Mouse (Mus musculus): ENCODE measurements around the gene Ptprt. TPM values are rescaled to one million over a fixed set of nuclear protein-coding genes. Genes with fewer than 3 reads are reported as not detected.
A peak's percentile ranks its signal among the peaks of the same experiment; 100 is the strongest.

The Ptprt gene
- total RNA-seq, 2 experiments from 2014 or later: 0.51 to 0.64 TPM

- intact Hi-C loops (cut with DNase I): no loop called here
- DNase-seq: no peak
These were observed 893.4 kb downstream of the Ptprt start for GRCm38 (mm10) chr2:161767528-161767927.

GRCm38 (mm10) chr2:161713024-161713423 is 947.9 kb downstream of the Ptprt start:
- no peak for DNase-seq
- intact Hi-C loops (cut with DNase I): no loop called here

GRCm38 (mm10) chr2:161709316-161709715 is 951.6 kb downstream of the Ptprt start:
- intact Hi-C loops (cut with DNase I): no loop called here

GRCm38 (mm10) chr2:161706386-161706915 is 954.5 kb downstream of the Ptprt start:
- intact Hi-C loops (cut with DNase I): no loop called here
- DNase-seq: no peak

More at GRCm38 (mm10) chr2:161709316-161709715, 951.6 kb downstream of the Ptprt start:
- no peak for DNase-seq

- intact Hi-C loops (cut with DNase I): no loop called here
- no peak for DNase-seq
These were observed 956.1 kb downstream of the Ptprt start for GRCm38 (mm10) chr2:161704811-161705210.

GRCm38 (mm10) chr2:161704410-161704809 is 956.5 kb downstream of the Ptprt start:
- DNase-seq: peak in 1 of 2 experiments; percentile 7
- intact Hi-C loops (cut with DNase I): no loop called here

- no peak for DNase-seq
- intact Hi-C loops (cut with DNase I): no loop called here
These were observed 965.1 kb downstream of the Ptprt start for GRCm38 (mm10) chr2:161695819-161696218.

GRCm38 (mm10) chr2:161668302-161668986 is 992.5 kb downstream of the Ptprt start:
- intact Hi-C loops (cut with DNase I): no loop called here
- no peak for DNase-seq

GRCm38 (mm10) chr2:161661912-161662311 is 999.0 kb downstream of the Ptprt start:
- intact Hi-C loops (cut with DNase I): no loop called here
- DNase-seq: no peak

GRCm38 (mm10) chr2:161660827-161661226 is 1000.1 kb downstream of the Ptprt start:
- no peak for DNase-seq
- intact Hi-C loops (cut with DNase I): no loop called here

GRCm38 (mm10) chr2:161657046-161657445 is 1003.9 kb downstream of the Ptprt start:
- no peak for DNase-seq

GRCm38 (mm10) chr2:161656632-161657031 is 1004.3 kb downstream of the Ptprt start:
- DNase-seq: no peak
- intact Hi-C loops (cut with DNase I): no loop called here

More at GRCm38 (mm10) chr2:161657046-161657445, 1003.9 kb downstream of the Ptprt start:
- intact Hi-C loops (cut with DNase I): no loop called here

GRCm38 (mm10) chr2:161640805-161641204 is 1020.1 kb downstream of the Ptprt start:
- intact Hi-C loops (cut with DNase I): no loop called here

GRCm38 (mm10) chr2:161634084-161634483 is 1026.9 kb downstream of the Ptprt start:
- DNase-seq: no peak
- intact Hi-C loops (cut with DNase I): no loop called here

More at GRCm38 (mm10) chr2:161640805-161641204, 1020.1 kb downstream of the Ptprt start:
- no peak for DNase-seq

GRCm38 (mm10) chr2:161625896-161626295 is 1035.1 kb downstream of the Ptprt start:
- no peak for DNase-seq
- intact Hi-C loops (cut with DNase I): no loop called here

- intact Hi-C loops (cut with DNase I): no loop called here
- DNase-seq: no peak
These were observed 1052.5 kb downstream of the Ptprt start for GRCm38 (mm10) chr2:161608401-161608800.

GRCm38 (mm10) chr2:161607372-161607771 is 1053.6 kb downstream of the Ptprt start:
- intact Hi-C loops (cut with DNase I): no loop called here
- DNase-seq: no peak

GRCm38 (mm10) chr2:161600206-161600808 is 1060.6 kb downstream of the Ptprt start:
- DNase-seq: no peak
- intact Hi-C loops (cut with DNase I): loop anchor here (5.0 kb wide), 1 partner anchor 447 kb away; no protein-coding TSS in a partner anchor

- DNase-seq: no peak
- intact Hi-C loops (cut with DNase I): no loop called here
These were observed 1067.4 kb downstream of the Ptprt start for GRCm38 (mm10) chr2:161593391-161594152.

- intact Hi-C loops (cut with DNase I): no loop called here
- no peak for DNase-seq
These were observed 1086.5 kb downstream of the Ptprt start for GRCm38 (mm10) chr2:161574401-161574800.

- intact Hi-C loops (cut with DNase I): no loop called here
- DNase-seq: no peak
These were observed 1088.7 kb downstream of the Ptprt start for GRCm38 (mm10) chr2:161572201-161572600.

Data from gastrocnemius, postnatal 36 days (tissue).